Mouse (Mus musculus) heart, adult 2 months (tissue): ENCODE measurements around the gene Snx27.

ENCODE experiments used
- EP300 ChIP-seq: fragments of 200-500 bp; IDR thresholded peaks from 2 replicates; pipeline ENCODE4 v1.6.1; 2011; ENCODE audit warnings: low read depth, low read length, control low read depth; ENCODE audit not compliant: insufficient read depth
- POLR2A ChIP-seq: fragments of 200-500 bp; IDR thresholded peaks from 2 replicates; pipeline ENCODE4 v1.6.1; 2011; ENCODE audit warnings: mild to moderate bottlenecking, low read depth, low read length, control low read depth; ENCODE audit not compliant: insufficient read depth

GRCm38 (mm10) chr3:94480291-94480884 is 102.1 kb downstream of the Snx27 start, which contains the start of gene Riiad1:
- TF ChIP-seq EP300 (no peak), POLR2A (no peak)
